Mouse (Mus musculus): ENCODE data around the gene Mrgpra2a.
"Not testable (repeated sequence)": the region's sequence is repeated elsewhere in the genome, so short reads cannot be mapped to it uniquely, and the experiment has no call there.

Gene Mrgpra2a

GRCm38 (mm10) chr7:47452015-47452414, at the start of gene Mrgpra2a:
Gene Mrgpra2a (minus strand): TSS chr7:47452139.
- not testable (repeated sequence) for DNase-seq

GRCm38 (mm10) chr7:47491266-47491665, 39.3 kb upstream of the Mrgpra2a start:
- DNase-seq: not testable (repeated sequence)

- DNase-seq: not testable (repeated sequence)
Observed at GRCm38 (mm10) chr7:47489438-47489837, 37.5 kb upstream of the Mrgpra2a start.

GRCm38 (mm10) chr7:47483181-47483580, 31.2 kb upstream of the Mrgpra2a start:
- not testable (repeated sequence) for DNase-seq

- not testable (repeated sequence) for DNase-seq
Observed at GRCm38 (mm10) chr7:47473904-47474303, 22.0 kb upstream of the Mrgpra2a start.

- not testable (repeated sequence) for DNase-seq
Observed at GRCm38 (mm10) chr7:47465278-47465981, 13.5 kb upstream of the Mrgpra2a start.

GRCm38 (mm10) chr7:47445729-47446128, 6.2 kb downstream of the Mrgpra2a start:
- not testable (repeated sequence) for DNase-seq

GRCm38 (mm10) chr7:47436463-47436862, 15.5 kb downstream of the Mrgpra2a start:
- DNase-seq: not testable (repeated sequence)

GRCm38 (mm10) chr7:47427815-47428508, 24.0 kb downstream of the Mrgpra2a start:
- DNase-seq: not testable (repeated sequence)

- no peak for DNase-seq
Observed at GRCm38 (mm10) chr7:47410602-47411001, 41.3 kb downstream of the Mrgpra2a start.

- DNase-seq: no peak
Observed at GRCm38 (mm10) chr7:47409545-47409944, 42.4 kb downstream of the Mrgpra2a start.

- no peak for DNase-seq
Observed at GRCm38 (mm10) chr7:47401125-47401524, 50.8 kb downstream of the Mrgpra2a start.
